Mouse (Mus musculus): ENCODE measurements at regions not wholly inside any gene's neighbourhood (a gene's known extent, or its start where the extent isn't known, plus 50 kb on each side); places are given as distances from the start of the nearest gene placed in this dataset.

GRCm38 (mm10) chr4:101364716-101365115 is 54.4 kb upstream of the Ak4 start:
- TF ChIP-seq POLR2A (IDR thresholded peaks at IDR 0.05; ENCODE audit: control insufficient read depth, low read depth, low read length) (no peak), CTCF (IDR thresholded peaks at IDR 0.05; ENCODE audit: control insufficient read depth, insufficient read depth, insufficient replicate concordance, low read depth, low read length) (no peak)

Measured in testis, adult 2 months (tissue).